Mouse (Mus musculus): ENCODE data around the gene Psmd11. TPM values are rescaled to one million over a fixed set of nuclear protein-coding genes. Genes with fewer than 3 reads are reported as not detected.

Psmd11 gene
- polyA plus RNA-seq (2015; fragmentation: Illumina TruSeq; extraction: RNeasy Lipid Tissue Mini Kit (QIAGEN cat#74804); ENCODE audit: insufficient read depth, low replicate concordance): 101 TPM

DNA sequence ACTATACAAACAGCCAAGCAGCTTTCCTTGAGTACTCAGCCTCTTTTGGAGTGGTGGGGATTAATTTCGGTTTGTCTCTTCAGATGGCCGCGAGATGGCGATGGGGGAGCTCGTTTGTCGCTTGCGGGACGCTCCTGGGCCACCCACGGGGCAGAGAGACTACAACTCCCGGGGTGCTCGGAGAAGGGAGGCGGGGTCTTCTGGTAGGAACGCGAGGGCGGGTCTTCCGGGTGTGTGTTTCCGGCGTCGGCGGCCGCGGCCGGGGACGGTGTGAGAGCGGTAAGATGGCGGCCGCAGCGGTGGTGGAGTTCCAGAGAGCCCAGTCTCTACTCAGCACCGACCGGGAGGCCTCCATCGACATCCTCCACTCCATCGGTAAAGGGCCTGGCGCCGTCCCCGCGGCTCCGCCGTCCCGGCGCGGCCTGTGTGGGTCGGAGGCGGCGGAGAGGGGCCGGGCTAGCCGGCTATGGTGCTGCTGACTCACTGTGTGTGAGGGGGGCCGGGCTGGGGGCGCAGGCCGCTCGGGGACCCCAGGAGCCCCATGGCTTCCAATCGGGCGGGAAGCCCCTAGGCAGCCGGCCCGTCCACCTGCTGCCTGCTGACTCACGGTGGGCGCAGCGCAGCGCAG lies at the start of gene Psmd11:
Gene Psmd11, plus strand, starts transcription at position 235 of the 628 bp plus-strand sequence.

DNA sequence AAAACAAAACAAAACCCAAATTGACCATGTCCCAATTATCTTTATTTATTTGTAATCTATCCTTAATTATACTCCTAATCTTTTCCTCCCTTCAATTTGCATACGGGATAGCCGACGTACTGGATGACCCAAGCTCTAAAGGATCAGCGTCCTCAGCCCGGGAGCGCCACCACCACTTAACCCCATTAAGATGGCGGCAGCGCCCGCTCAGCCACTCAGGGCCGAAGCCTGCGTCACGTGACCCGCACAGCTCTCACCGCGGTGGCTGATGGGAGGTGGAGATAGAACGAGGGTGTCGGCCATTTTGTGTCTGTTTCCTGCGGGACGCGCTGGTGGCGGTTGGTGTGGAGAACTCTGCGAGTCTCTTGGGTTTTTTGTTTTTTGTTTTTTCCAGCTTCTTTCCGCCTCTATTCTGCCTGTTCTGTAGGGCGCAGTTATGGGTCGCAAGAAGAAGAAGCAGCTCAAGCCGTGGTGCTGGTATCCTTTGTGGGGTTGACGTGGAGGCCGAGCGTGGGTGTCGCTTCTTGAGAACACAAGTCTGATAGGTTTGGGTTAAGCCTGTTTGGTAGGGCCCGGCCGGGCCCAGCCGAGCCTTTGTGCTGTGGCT lies 45.3 kb upstream of the Psmd11 start, which contains the start of gene Zfp207:
Gene Zfp207, plus strand, starts transcription at position 261 of the 607 bp plus-strand sequence.

DNA sequence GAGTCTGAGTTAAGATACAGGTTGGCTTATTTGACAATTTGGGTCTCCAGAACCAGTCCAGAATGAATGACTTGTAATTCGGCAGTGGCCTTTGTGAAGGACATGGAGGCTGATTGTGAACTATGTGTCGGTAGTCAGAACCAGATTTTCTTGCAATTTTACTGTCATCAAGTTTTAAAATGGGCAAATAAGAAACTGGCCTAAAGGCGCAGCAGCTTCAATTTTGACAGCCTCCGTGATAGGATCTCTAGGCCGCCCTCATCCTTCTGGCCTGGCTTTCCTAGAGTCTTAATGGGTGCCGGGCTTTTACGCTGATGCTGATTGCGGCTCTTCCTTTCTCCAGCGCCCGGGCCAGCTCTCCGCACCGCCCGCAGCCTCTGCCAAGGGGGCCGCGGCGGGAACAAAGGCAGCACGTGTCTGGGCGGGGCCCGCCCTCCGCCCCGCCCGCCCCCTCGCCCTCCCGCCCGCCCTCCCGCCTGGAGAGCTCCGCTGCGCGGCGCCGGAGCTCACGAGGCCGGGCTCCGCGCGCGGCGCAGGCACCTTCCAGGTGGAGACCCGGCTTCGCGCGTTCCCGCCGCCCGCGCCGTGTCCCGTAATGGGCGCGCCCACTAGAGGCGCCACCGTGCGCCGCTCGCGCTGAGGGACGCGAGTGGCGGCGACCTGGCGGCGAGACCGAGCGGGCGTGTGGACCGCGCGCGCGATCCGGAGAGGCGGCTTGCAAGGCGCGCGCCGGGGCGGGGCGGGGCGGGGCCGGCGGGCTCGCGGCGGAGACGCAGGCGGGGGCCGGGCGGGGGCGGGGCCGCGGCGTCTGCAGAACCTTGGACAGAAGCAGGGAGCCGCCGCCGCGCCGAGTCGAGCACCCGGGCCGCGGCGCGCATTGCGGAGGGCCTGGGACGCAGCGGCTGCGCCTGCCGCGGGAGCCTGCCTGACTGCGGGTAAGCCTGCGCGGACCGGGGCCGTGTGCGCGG lies 48.1 kb downstream of the Psmd11 start, which contains the start of gene Cdk5r1:
Gene Cdk5r1, plus strand, starts transcription at position 802 of the 968 bp plus-strand sequence.

Other genes with a start within 250 kb of the Psmd11 start
- gene Rnf135, start 244.8 kb upstream of the Psmd11 start, polyA plus RNA-seq (2015; fragmentation: Illumina TruSeq; extraction: RNeasy Lipid Tissue Mini Kit (QIAGEN cat#74804); ENCODE audit: insufficient read depth, low replicate concordance): 16.9 TPM
- 51.7 TPM for gene Rhot1, start 219.6 kb upstream of the Psmd11 start, polyA plus RNA-seq (2015; fragmentation: Illumina TruSeq; extraction: RNeasy Lipid Tissue Mini Kit (QIAGEN cat#74804); ENCODE audit: insufficient read depth, low replicate concordance)
- gene Rhbdl3, start 127.7 kb upstream of the Psmd11 start, polyA plus RNA-seq (2015; fragmentation: Illumina TruSeq; extraction: RNeasy Lipid Tissue Mini Kit (QIAGEN cat#74804); ENCODE audit: insufficient read depth, low replicate concordance): 2.9 TPM
- 13.8 TPM for gene 5730455P16Rik, start 50.6 kb upstream of the Psmd11 start, polyA plus RNA-seq (2015; fragmentation: Illumina TruSeq; extraction: RNeasy Lipid Tissue Mini Kit (QIAGEN cat#74804); ENCODE audit: insufficient read depth, low replicate concordance)
- 307 TPM for gene Zfp207, start 45.3 kb upstream of the Psmd11 start, polyA plus RNA-seq (2015; fragmentation: Illumina TruSeq; extraction: RNeasy Lipid Tissue Mini Kit (QIAGEN cat#74804); ENCODE audit: insufficient read depth, low replicate concordance)
- 2.7 TPM for gene Cdk5r1, start 48.4 kb downstream of the Psmd11 start, polyA plus RNA-seq (2015; fragmentation: Illumina TruSeq; extraction: RNeasy Lipid Tissue Mini Kit (QIAGEN cat#74804); ENCODE audit: insufficient read depth, low replicate concordance)

All from spleen, adult 10 weeks (tissue).